Mouse (Mus musculus): Measurements from ENCODE around the gene Kcne1. TPM values are rescaled to one million over a fixed set of nuclear protein-coding genes. Genes with fewer than 3 reads are reported as not detected.

Kcne1 gene
- polyA plus RNA-seq, 1 experiment from 2014 or later, result 0.14 TPM

- Histone ChIP-seq H3K4me2 (replicated peaks; ENCODE audit: low read depth, low read length) (no peak overlapping the region), H3K9ac (replicated peaks; ENCODE audit: low read depth) (no peak overlapping the region), H3K27me3 (replicated peaks; ENCODE audit: insufficient read depth, low read length) (no peaks in the 10 kb centered on the region), H3K36me3 (ENCODE audit: insufficient read depth, low read length) (no peaks in the 10 kb centered on the region), H3K9me3 (ENCODE audit: low read length) (no peaks in the 10 kb centered on the region), H3K4me3 (ENCODE audit: low read depth, low read length) (no peak overlapping the region), H3K4me1 (ENCODE audit: insufficient read depth, low read depth, low read length) (no peaks in the 10 kb centered on the region), H3K27ac (ENCODE audit: low read length) (no peak overlapping the region)
- TF ChIP-seq CTCF (IDR thresholded peaks at IDR 0.05) (no peak), EP300 (IDR thresholded peaks at IDR 0.05) (no peak)
- 64% methylated on average over 2 of the region's 2 CpGs for WGBS
- DNase-seq (ENCODE audit: low spot score) (no peak), ATAC-seq (no peak)
Observed at GRCm38 (mm10) chr16:92353897-92354296, 5.4 kb downstream of the Kcne1 start.

- H3K9me3 ChIP-seq (ENCODE audit: low read length), result no peaks in the 10 kb centered on the region
- H3K36me3 ChIP-seq (ENCODE audit: insufficient read depth, low read length), result no peaks in the 10 kb centered on the region
Observed at GRCm38 (mm10) chr16:92353295-92353694, 6.0 kb downstream of the Kcne1 start.

GRCm38 (mm10) chr16:92348941-92349340, 10.3 kb downstream of the Kcne1 start:
- Histone ChIP-seq H3K9me3 (ENCODE audit: low read length) (no peaks in the 10 kb centered on the region), H3K27ac (ENCODE audit: low read length) (no peak overlapping the region), H3K4me3 (ENCODE audit: low read depth, low read length) (no peak overlapping the region), H3K4me1 (ENCODE audit: insufficient read depth, low read depth, low read length) (peaks cover 4% of the 10 kb centered on the region; the same call in 1 of the 2 replicates), H3K4me2 (replicated peaks; ENCODE audit: low read depth, low read length) (no peak overlapping the region), H3K9ac (replicated peaks; ENCODE audit: low read depth) (no peak overlapping the region), H3K27me3 (replicated peaks; ENCODE audit: insufficient read depth, low read length) (no peaks in the 10 kb centered on the region), H3K36me3 (ENCODE audit: insufficient read depth, low read length) (no peaks in the 10 kb centered on the region)
- TF ChIP-seq EP300 (IDR thresholded peaks at IDR 0.05), result no peak
- no peak for TF ChIP-seq CTCF (IDR thresholded peaks at IDR 0.05)
- DNase-seq (ENCODE audit: low spot score) (peak; percentile 70), ATAC-seq (peak; percentile 76)
- 61% methylated on average over 12 of the region's 12 CpGs for WGBS

More at GRCm38 (mm10) chr16:92353295-92353694, 6.0 kb downstream of the Kcne1 start:
- no peak overlapping the region for H3K4me2 ChIP-seq (replicated peaks; ENCODE audit: low read depth, low read length)
- ATAC-seq (no peak), DNase-seq (ENCODE audit: low spot score) (no peak)
- H3K27me3 ChIP-seq (replicated peaks; ENCODE audit: insufficient read depth, low read length), result no peaks in the 10 kb centered on the region
- 81% methylated on average over 12 of the region's 12 CpGs for WGBS
- H3K27ac ChIP-seq (ENCODE audit: low read length), result no peak overlapping the region
- no peak for TF ChIP-seq EP300 (IDR thresholded peaks at IDR 0.05)
- no peak for TF ChIP-seq CTCF (IDR thresholded peaks at IDR 0.05)
- no peaks in the 10 kb centered on the region for H3K4me1 ChIP-seq (ENCODE audit: insufficient read depth, low read depth, low read length)
- no peak overlapping the region for H3K9ac ChIP-seq (replicated peaks; ENCODE audit: low read depth)
- no peak overlapping the region for H3K4me3 ChIP-seq (ENCODE audit: low read depth, low read length)

- Histone ChIP-seq H3K4me2 (replicated peaks; ENCODE audit: low read depth, low read length) (no peak overlapping the region), H3K27me3 (replicated peaks; ENCODE audit: insufficient read depth, low read length) (no peaks in the 10 kb centered on the region), H3K36me3 (ENCODE audit: insufficient read depth, low read length) (no peaks in the 10 kb centered on the region), H3K4me1 (ENCODE audit: insufficient read depth, low read depth, low read length) (peaks cover 4% of the 10 kb centered on the region; the same call in 1 of the 2 replicates), H3K9ac (replicated peaks; ENCODE audit: low read depth) (no peak overlapping the region), H3K4me3 (ENCODE audit: low read depth, low read length) (no peak overlapping the region), H3K27ac (ENCODE audit: low read length) (no peak overlapping the region), H3K9me3 (ENCODE audit: low read length) (no peaks in the 10 kb centered on the region)
- no peak for DNase-seq (ENCODE audit: low spot score)
- no peak for TF ChIP-seq EP300 (IDR thresholded peaks at IDR 0.05)
- TF ChIP-seq CTCF (IDR thresholded peaks at IDR 0.05), result no peak
- ATAC-seq, result no peak
- WGBS, result 66% methylated on average over 13 of the region's 13 CpGs
Observed at GRCm38 (mm10) chr16:92346297-92346916, 12.9 kb downstream of the Kcne1 start.

GRCm38 (mm10) chr16:92345177-92345576, 14.1 kb downstream of the Kcne1 start:
- WGBS, result 23% methylated on average over 11 of the region's 11 CpGs
- Histone ChIP-seq H3K4me1 (ENCODE audit: insufficient read depth, low read depth, low read length) (peaks cover 4% of the 10 kb centered on the region; the same call in 1 of the 2 replicates), H3K9ac (replicated peaks; ENCODE audit: low read depth) (no peak overlapping the region), H3K27ac (ENCODE audit: low read length) (no peak overlapping the region), H3K4me3 (ENCODE audit: low read depth, low read length) (no peak overlapping the region), H3K9me3 (ENCODE audit: low read length) (no peaks in the 10 kb centered on the region), H3K36me3 (ENCODE audit: insufficient read depth, low read length) (no peaks in the 10 kb centered on the region), H3K4me2 (replicated peaks; ENCODE audit: low read depth, low read length) (no peak overlapping the region), H3K27me3 (replicated peaks; ENCODE audit: insufficient read depth, low read length) (no peaks in the 10 kb centered on the region)
- TF ChIP-seq CTCF (IDR thresholded peaks at IDR 0.05) (no peak), EP300 (IDR thresholded peaks at IDR 0.05) (no peak)
- ATAC-seq (peak; percentile 46), DNase-seq (ENCODE audit: low spot score) (peak; percentile 71)

- no peaks in the 10 kb centered on the region for H3K9me3 ChIP-seq (ENCODE audit: low read length)
- no peak overlapping the region for H3K4me3 ChIP-seq (ENCODE audit: low read depth, low read length)
- no peaks in the 10 kb centered on the region for H3K4me1 ChIP-seq (ENCODE audit: insufficient read depth, low read depth, low read length)
- H3K9ac ChIP-seq (replicated peaks; ENCODE audit: low read depth), result no peak overlapping the region
- H3K27ac ChIP-seq (ENCODE audit: low read length), result no peak overlapping the region
- no peaks in the 10 kb centered on the region for H3K36me3 ChIP-seq (ENCODE audit: insufficient read depth, low read length)
- ATAC-seq (peak; percentile 50; the same call in 1 of the 2 replicates), DNase-seq (ENCODE audit: low spot score) (peak; percentile 83)
- H3K27me3 ChIP-seq (replicated peaks; ENCODE audit: insufficient read depth, low read length), result no peaks in the 10 kb centered on the region
- peak overlapping the region; percentile 46 for H3K4me2 ChIP-seq (replicated peaks; ENCODE audit: low read depth, low read length)
- TF ChIP-seq EP300 (IDR thresholded peaks at IDR 0.05) (no peak), CTCF (IDR thresholded peaks at IDR 0.05) (peak; percentile 86)
- whole genome bisulfite sequencing, result 19% methylated on average over 27 of the region's 27 CpGs
Observed at GRCm38 (mm10) chr16:92340612-92341511, 18.4 kb downstream of the Kcne1 start.

Measured in lung, postnatal 0 days (tissue).